Mouse (Mus musculus): ENCODE results near the gene Fubp1. TPM values are rescaled to one million over a fixed set of nuclear protein-coding genes. Genes with fewer than 3 reads are reported as not detected.

Fubp1 gene
- polyA plus RNA-seq, 1 experiment from 2014 or later, result 184 TPM

DNA sequence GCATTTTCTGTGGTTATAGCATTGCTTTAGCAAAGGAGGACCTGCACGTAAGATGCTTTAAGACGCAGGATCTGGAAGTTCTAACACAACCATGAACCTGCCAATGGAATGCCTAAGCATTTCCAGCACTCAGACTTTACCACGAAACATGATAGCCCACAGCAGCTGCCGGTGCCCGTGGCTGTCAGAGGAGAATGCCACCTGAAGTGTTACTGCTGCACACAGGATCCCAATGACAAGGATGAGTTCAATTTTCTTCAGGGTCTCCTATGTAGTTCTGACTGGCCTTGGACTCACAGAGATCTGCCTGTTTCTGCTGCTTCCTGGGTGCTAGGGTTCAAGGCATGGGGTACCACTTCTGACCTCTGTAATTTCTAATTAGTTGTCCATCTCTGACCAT lies 74.5 kb downstream of the Fubp1 start:
- no peak for ATAC-seq (ENCODE audit: low FRiP score)
- WGBS, result 95% methylated on average over 5 of the region's 5 CpGs
- peaks cover 71% of the 10 kb centered on the region for H3K36me3 ChIP-seq

More for the DNA sequence above, 74.5 kb downstream of the Fubp1 start:
- Histone ChIP-seq H3K27ac (replicated peaks) (no peak overlapping the region), H3K9me3 (replicated peaks) (no peaks in the 10 kb centered on the region), H3K9ac (replicated peaks) (no peak overlapping the region), H3K4me3 (replicated peaks) (no peak overlapping the region), H3K4me2 (no peak overlapping the region), H3K27me3 (replicated peaks) (no peaks in the 10 kb centered on the region), H3K4me1 (no peaks in the 10 kb centered on the region)

Other genes starting within 250 kb of the Fubp1 start
- 11.4 and 19.3 TPM in 2 replicates for gene Gipc2, start 44.2 kb upstream of the Fubp1 start, polyA plus RNA-seq (2015; fragmentation: Nextera tagmentation; extraction: Ambion mirVana)
- gene Dnajb4, start 120 bp upstream of the Fubp1 start, polyA plus RNA-seq (2015; fragmentation: Nextera tagmentation; extraction: Ambion mirVana), result 45.6 and 48.7 TPM in 2 replicates
- 2.4 and 5.9 TPM in 2 replicates for gene Nexn, start 55.9 kb downstream of the Fubp1 start, polyA plus RNA-seq (2015; fragmentation: Nextera tagmentation; extraction: Ambion mirVana)
- 16.8 and 17.3 TPM in 2 replicates for gene Miga1, start 130.0 kb downstream of the Fubp1 start, polyA plus RNA-seq (2015; fragmentation: Nextera tagmentation; extraction: Ambion mirVana)
- gene Usp33, start 136.1 kb downstream of the Fubp1 start, polyA plus RNA-seq (2015; fragmentation: Nextera tagmentation; extraction: Ambion mirVana), result 80.9 and 88.5 TPM in 2 replicates
- gene Zzz3, start 185.1 kb downstream of the Fubp1 start, polyA plus RNA-seq (2015; fragmentation: Nextera tagmentation; extraction: Ambion mirVana), result 23.4 and 27.5 TPM in 2 replicates